Mouse (Mus musculus): Measurements from ENCODE around the gene Cd80. TPM values are rescaled to one million over a fixed set of nuclear protein-coding genes. Genes with fewer than 3 reads are reported as not detected.

Cd80 gene
- total RNA-seq (2014; fragmentation: Nextera tagmentation) (62.1 and 77.0 TPM in 2 replicates), total RNA-seq (2017) (4.9 and 5.3 TPM in 2 replicates), polyA plus RNA-seq (2012) (2.2 and 3.0 TPM in 2 replicates)

DNA sequence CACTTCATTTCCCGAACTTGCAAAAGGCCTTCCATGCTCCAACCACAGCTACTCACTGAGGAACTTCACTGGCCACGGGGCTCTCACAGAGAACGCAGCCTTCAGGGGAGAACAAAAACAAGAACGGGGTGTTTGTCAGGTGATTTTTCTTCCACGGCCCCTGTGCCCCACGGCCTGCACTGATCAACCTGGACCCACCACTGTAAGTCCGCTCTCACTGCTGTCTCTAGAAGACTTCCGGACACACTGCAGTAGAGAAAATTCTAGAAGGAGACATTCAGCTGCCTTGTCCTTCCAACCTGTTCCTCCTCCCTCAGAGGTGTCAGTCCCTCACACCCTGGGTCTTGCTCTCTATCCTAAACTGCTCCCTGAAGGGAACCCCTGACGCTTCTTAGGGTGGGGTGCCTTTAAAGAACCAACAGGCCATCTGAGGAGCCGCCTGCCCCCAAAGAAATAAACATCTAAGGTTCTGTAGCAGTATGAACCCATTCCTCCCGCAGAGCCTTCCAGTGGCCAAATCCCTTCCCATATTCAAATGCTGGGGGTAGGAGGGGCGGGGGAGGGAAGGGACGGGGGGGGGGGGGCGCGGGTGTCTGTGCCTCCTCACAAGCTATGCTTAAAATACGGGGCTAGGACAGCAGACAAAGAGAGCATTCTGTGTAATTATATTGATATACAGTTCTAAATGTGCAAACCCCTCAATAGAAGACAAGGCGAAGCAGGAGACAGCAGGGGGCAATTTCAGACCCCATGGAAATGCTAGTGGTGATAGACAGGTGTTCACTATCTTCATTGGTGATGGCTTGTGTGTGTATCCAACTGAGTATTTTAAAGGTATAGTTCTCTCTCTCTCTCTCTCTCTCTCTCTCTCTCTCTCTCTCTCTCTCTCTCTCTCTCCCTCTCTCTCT is at the start of gene Cd80:
TSS of gene Cd80 (plus strand) at position 51 of the 908 bp plus-strand sequence.
- H3K36me3 ChIP-seq (replicated peaks), result peaks cover 5% of the 10 kb centered on the region
- H3K4me3 ChIP-seq (ENCODE audit: low read depth, low read length), result no peak within 1 kb of the TSS
- ATAC-seq (ENCODE audit: extremely low read depth, insufficient number of reproducible peaks, low FRiP score, poor library complexity, severe bottlenecking), result no peak
- TF ChIP-seq TAL1 (conservative IDR thresholded peaks at IDR 0.05; ENCODE audit: low read depth, low read length) (no peak), GATA2 (IDR thresholded peaks at IDR 0.05; ENCODE audit: borderline replicate concordance, low read depth, low read length) (no peak)
- DNase-seq (ENCODE audit: low spot score), result no peak
- no peaks in the 10 kb centered on the region for H3K9me3 ChIP-seq (replicated peaks)
- peaks cover 75% of the 10 kb centered on the region for H3K4me1 ChIP-seq (ENCODE audit: insufficient read depth, low read depth, low read length)
- no peaks in the 10 kb centered on the region for H3K27me3 ChIP-seq (ENCODE audit: insufficient read depth, low read length)

- Histone ChIP-seq H3K36me3 (replicated peaks) (no peaks in the 10 kb centered on the region), H3K9me3 (replicated peaks) (no peaks in the 10 kb centered on the region), H3K4me1 (ENCODE audit: insufficient read depth, low read depth, low read length) (peaks cover 42% of the 10 kb centered on the region), H3K4me3 (ENCODE audit: low read depth, low read length) (no peak overlapping the region), H3K27me3 (ENCODE audit: insufficient read depth, low read length) (no peaks in the 10 kb centered on the region)
- TF ChIP-seq GATA1 (IDR thresholded peaks at IDR 0.05; ENCODE audit: borderline replicate concordance, low read length) (no peak), POLR2AphosphoS5 (IDR thresholded peaks at IDR 0.05; ENCODE audit: insufficient replicate concordance, low read depth, low read length) (no peak), TAL1 (conservative IDR thresholded peaks at IDR 0.05; ENCODE audit: low read depth, low read length) (no peak), CTCF (IDR thresholded peaks at IDR 0.05; ENCODE audit: low read depth, low read length) (no peak), GATA2 (IDR thresholded peaks at IDR 0.05; ENCODE audit: borderline replicate concordance, low read depth, low read length) (no peak)
- no peak for DNase-seq (ENCODE audit: low spot score)
- no peak for ATAC-seq (ENCODE audit: extremely low read depth, insufficient number of reproducible peaks, low FRiP score, poor library complexity, severe bottlenecking)
Measured at GRCm38 (mm10) chr16:38406293-38406692, 49.1 kb upstream of the Cd80 start.

DNA sequence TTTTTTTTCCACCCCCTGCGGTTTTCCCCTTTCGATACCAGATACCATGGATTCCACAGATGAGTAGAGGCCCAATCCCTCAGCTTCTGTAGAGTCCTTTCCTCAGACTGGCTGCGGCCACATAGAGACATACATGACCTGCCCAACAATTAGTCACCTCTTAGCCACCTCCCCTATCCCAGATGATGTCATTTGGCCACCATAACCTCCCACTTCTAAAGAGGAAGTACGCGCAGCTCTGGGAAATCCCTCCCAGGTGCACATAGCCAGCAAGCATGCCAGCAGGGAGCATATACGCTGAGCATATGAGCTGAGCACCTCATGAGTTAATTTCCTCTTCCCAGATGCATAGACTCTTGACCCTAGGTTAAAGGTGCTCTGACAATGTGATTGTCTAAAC is 48.7 kb upstream of the Cd80 start:
- TF ChIP-seq CTCF (IDR thresholded peaks at IDR 0.05; ENCODE audit: low read depth, low read length), result no peak
- no peak for TF ChIP-seq POLR2AphosphoS5 (IDR thresholded peaks at IDR 0.05; ENCODE audit: insufficient replicate concordance, low read depth, low read length)
- TF ChIP-seq GATA2 (IDR thresholded peaks at IDR 0.05; ENCODE audit: borderline replicate concordance, low read depth, low read length), result no peak
- TF ChIP-seq GATA1 (IDR thresholded peaks at IDR 0.05; ENCODE audit: borderline replicate concordance, low read length), result no peak
- no peak for TF ChIP-seq TAL1 (conservative IDR thresholded peaks at IDR 0.05; ENCODE audit: low read depth, low read length)
- Histone ChIP-seq H3K4me1 (ENCODE audit: insufficient read depth, low read depth, low read length) (peaks cover 38% of the 10 kb centered on the region), H3K9me3 (replicated peaks) (no peaks in the 10 kb centered on the region), H3K36me3 (replicated peaks) (no peaks in the 10 kb centered on the region), H3K4me3 (ENCODE audit: low read depth, low read length) (no peak overlapping the region), H3K27me3 (ENCODE audit: insufficient read depth, low read length) (no peaks in the 10 kb centered on the region)
- ATAC-seq (ENCODE audit: extremely low read depth, insufficient number of reproducible peaks, low FRiP score, poor library complexity, severe bottlenecking), result peak; percentile 22; the same call in 1 of the 2 replicates
- peak; percentile 36 for DNase-seq (ENCODE audit: low spot score)

- DNase-seq (ENCODE audit: low spot score) (no peak), ATAC-seq (ENCODE audit: extremely low read depth, insufficient number of reproducible peaks, low FRiP score, poor library complexity, severe bottlenecking) (no peak)
- H3K36me3 ChIP-seq (replicated peaks), result no peaks in the 10 kb centered on the region
- H3K4me3 ChIP-seq (ENCODE audit: low read depth, low read length), result no peak overlapping the region
- no peaks in the 10 kb centered on the region for H3K9me3 ChIP-seq (replicated peaks)
- H3K27me3 ChIP-seq (ENCODE audit: insufficient read depth, low read length), result no peaks in the 10 kb centered on the region
- TF ChIP-seq TAL1 (conservative IDR thresholded peaks at IDR 0.05; ENCODE audit: low read depth, low read length) (no peak), GATA1 (IDR thresholded peaks at IDR 0.05; ENCODE audit: borderline replicate concordance, low read length) (no peak), GATA2 (IDR thresholded peaks at IDR 0.05; ENCODE audit: borderline replicate concordance, low read depth, low read length) (no peak), CTCF (IDR thresholded peaks at IDR 0.05; ENCODE audit: low read depth, low read length) (no peak), POLR2AphosphoS5 (IDR thresholded peaks at IDR 0.05; ENCODE audit: insufficient replicate concordance, low read depth, low read length) (no peak)
- peaks cover 43% of the 10 kb centered on the region for H3K4me1 ChIP-seq (ENCODE audit: insufficient read depth, low read depth, low read length)
Measured at GRCm38 (mm10) chr16:38407584-38407983, 47.8 kb upstream of the Cd80 start.

DNA sequence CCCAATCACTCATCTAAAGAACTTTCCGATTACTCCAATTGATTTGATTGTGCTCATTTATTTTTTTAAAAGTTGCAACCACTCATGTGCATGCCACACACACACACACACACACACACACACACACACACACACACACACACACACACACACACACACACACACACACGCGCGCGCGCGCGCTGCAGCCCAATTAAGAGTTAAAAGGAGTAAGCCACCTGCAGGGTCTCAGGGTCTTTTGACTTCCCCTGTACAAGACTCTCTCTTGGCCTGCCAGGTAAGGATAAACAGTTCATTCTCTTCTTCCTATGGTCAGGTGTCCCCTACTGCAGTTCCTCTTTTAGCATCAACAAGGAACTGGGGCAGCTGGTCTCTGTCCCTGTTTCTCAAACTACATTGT is 46.9 kb upstream of the Cd80 start:
- no peaks in the 10 kb centered on the region for H3K27me3 ChIP-seq (ENCODE audit: insufficient read depth, low read length)
- no peak overlapping the region for H3K4me3 ChIP-seq (ENCODE audit: low read depth, low read length)
- H3K9me3 ChIP-seq (replicated peaks), result no peaks in the 10 kb centered on the region
- ATAC-seq (ENCODE audit: extremely low read depth, insufficient number of reproducible peaks, low FRiP score, poor library complexity, severe bottlenecking) (no peak), DNase-seq (ENCODE audit: low spot score) (no peak)
- H3K4me1 ChIP-seq (ENCODE audit: insufficient read depth, low read depth, low read length), result peaks cover 43% of the 10 kb centered on the region
- no peaks in the 10 kb centered on the region for H3K36me3 ChIP-seq (replicated peaks)
- no peak for TF ChIP-seq POLR2AphosphoS5 (IDR thresholded peaks at IDR 0.05; ENCODE audit: insufficient replicate concordance, low read depth, low read length)
- no peak for TF ChIP-seq CTCF (IDR thresholded peaks at IDR 0.05; ENCODE audit: low read depth, low read length)
- no peak for TF ChIP-seq GATA1 (IDR thresholded peaks at IDR 0.05; ENCODE audit: borderline replicate concordance, low read length)
- TF ChIP-seq GATA2 (IDR thresholded peaks at IDR 0.05; ENCODE audit: borderline replicate concordance, low read depth, low read length), result no peak
- no peak for TF ChIP-seq TAL1 (conservative IDR thresholded peaks at IDR 0.05; ENCODE audit: low read depth, low read length)

DNA sequence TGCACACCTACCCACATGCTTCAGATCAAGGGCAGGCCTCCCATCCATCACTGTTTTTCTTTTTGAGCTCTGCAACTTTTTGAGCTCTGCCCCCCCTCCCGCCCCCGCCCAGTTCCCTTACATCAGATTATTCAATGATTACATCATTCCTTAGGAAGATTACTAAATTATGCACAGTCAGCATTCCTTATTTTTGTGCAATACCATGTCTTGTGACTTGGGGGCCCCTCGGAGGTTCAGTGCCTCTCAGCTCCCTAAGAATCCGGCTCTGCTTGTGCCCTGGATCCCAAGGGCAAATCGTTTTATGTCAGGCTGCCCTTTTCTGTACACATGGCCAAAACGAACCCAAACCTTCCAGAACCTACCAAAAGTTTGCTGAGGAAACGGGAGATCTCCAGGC is 40.4 kb upstream of the Cd80 start:
- no peak for ATAC-seq (ENCODE audit: extremely low read depth, insufficient number of reproducible peaks, low FRiP score, poor library complexity, severe bottlenecking)
- no peak overlapping the region for H3K4me3 ChIP-seq (ENCODE audit: low read depth, low read length)
- no peaks in the 10 kb centered on the region for H3K36me3 ChIP-seq (replicated peaks)
- no peaks in the 10 kb centered on the region for H3K9me3 ChIP-seq (replicated peaks)
- no peak for DNase-seq (ENCODE audit: low spot score)
- H3K4me1 ChIP-seq (ENCODE audit: insufficient read depth, low read depth, low read length), result peaks cover 14% of the 10 kb centered on the region; the same call in 1 of the 2 replicates
- H3K27me3 ChIP-seq (ENCODE audit: insufficient read depth, low read length), result no peaks in the 10 kb centered on the region
- TF ChIP-seq GATA2 (IDR thresholded peaks at IDR 0.05; ENCODE audit: borderline replicate concordance, low read depth, low read length), result no peak
- no peak for TF ChIP-seq POLR2AphosphoS5 (IDR thresholded peaks at IDR 0.05; ENCODE audit: insufficient replicate concordance, low read depth, low read length)
- no peak for TF ChIP-seq GATA1 (IDR thresholded peaks at IDR 0.05; ENCODE audit: borderline replicate concordance, low read length)
- no peak for TF ChIP-seq TAL1 (conservative IDR thresholded peaks at IDR 0.05; ENCODE audit: low read depth, low read length)
- TF ChIP-seq CTCF (IDR thresholded peaks at IDR 0.05; ENCODE audit: low read depth, low read length), result no peak

Data from G1E (cell line).